ENCODE assay signal across 21 mouse cellular contexts in genomic region chr12:112814682-112815470, GRCm38 (mm10). TPM values are rescaled to one million over a fixed set of nuclear protein-coding genes. Genes with fewer than 3 reads are reported as not detected.
DNase-seq lines count a peak whose midpoint lies in the region; ATAC-seq and TF ChIP-seq lines count a peak whose summit lies in the region.
"Had no signal": no experiment of that assay in that cellular context is flagged by ENCODE, and none has a peak within 500 bp of the region (broad histone marks: within the 10 kb centered on the region; RNA-seq: fewer than 3 reads in every experiment).

No protein-coding gene starts in this region.

- H3K9me3 ChIP-seq in embryonic facial prominence, embryonic 12.5 days: no peaks in the 10 kb centered on the region
- no peaks in the 10 kb centered on the region for H3K9me3 ChIP-seq in embryonic facial prominence, embryonic 10.5 days
- H3K9me3 ChIP-seq in embryonic facial prominence, embryonic 15.5 days (replicated peaks): no peaks in the 10 kb centered on the region
- H3K9me3 ChIP-seq in stomach, embryonic 15.5 days: no peaks in the 10 kb centered on the region
- H3K9me3 ChIP-seq: forebrain, embryonic 12.5 days; hindbrain, embryonic 12.5 days; liver, embryonic 12.5 days had no signal

- 0 out of 2 replicates have a peak overlapping the region, but pooled peaks have one; percentile 6 for H3K27ac ChIP-seq in embryonic facial prominence, embryonic 12.5 days
- H3K27ac ChIP-seq in embryonic facial prominence, embryonic 10.5 days (replicated peaks): no peak overlapping the region; the same call in 1 of the 2 replicates
- H3K27ac ChIP-seq in kidney, adult 2 months (ENCODE audit: insufficient read depth, low read depth, low read length): peak overlapping the region; percentile 45; the same call in 1 of the 2 replicates
- peak overlapping the region; percentile 73 for H3K27ac ChIP-seq in embryonic facial prominence, embryonic 15.5 days (replicated peaks)
- peak overlapping the region; percentile 61 for H3K27ac ChIP-seq in stomach, embryonic 15.5 days
- H3K27ac ChIP-seq: hindbrain, embryonic 12.5 days; liver, embryonic 12.5 days had no signal

- DNase-seq in embryonic facial prominence, embryonic 10.5 days (ENCODE audit: low spot score): no peak
- DNase-seq in kidney, adult 2 months: peak; percentile 78
- DNase-seq in kidney, postnatal 10 days: no peak
- DNase-seq in lung, adult 2 months: no peak
- DNase-seq in lung, postnatal 25 days (ENCODE audit: low spot score): no peak
- DNase-seq: adrenal gland, postnatal 14 days; cerebellum, postnatal 14 days; gastrocnemius, postnatal 14 days; heart, postnatal 10 days; layer of hippocampus, postnatal 36 days; lung, embryonic 14.5 days; thymus, postnatal 25 days had no signal

- peaks cover 53% of the 10 kb centered on the region for H3K36me3 ChIP-seq in embryonic facial prominence, embryonic 12.5 days
- H3K36me3 ChIP-seq in embryonic facial prominence, embryonic 10.5 days (replicated peaks): peaks cover 89% of the 10 kb centered on the region
- no peaks in the 10 kb centered on the region for H3K36me3 ChIP-seq in kidney, adult 2 months (ENCODE audit: control insufficient read depth, insufficient read depth, low read length)
- peaks cover 31% of the 10 kb centered on the region for H3K36me3 ChIP-seq in embryonic facial prominence, embryonic 15.5 days
- H3K36me3 ChIP-seq in stomach, embryonic 15.5 days: peaks cover 25% of the 10 kb centered on the region

- no peak for TF ChIP-seq CTCF in kidney, adult 2 months (conservative IDR thresholded peaks at IDR 0.05; ENCODE audit: insufficient read depth, insufficient read length, low read depth, low read length)
- TF ChIP-seq CTCF in lung, adult 2 months (IDR thresholded peaks at IDR 0.05; ENCODE audit: insufficient read depth, low read length): no peak

- WGBS in embryonic facial prominence, embryonic 12.5 days: 74% methylated on average over 14 of the region's 14 CpGs
- 75% methylated on average over 14 of the region's 14 CpGs for WGBS in embryonic facial prominence, embryonic 10.5 days
- 46% methylated on average over 14 of the region's 14 CpGs for WGBS in kidney, adult 2 months
- WGBS in embryonic facial prominence, embryonic 15.5 days: 55% methylated on average over 14 of the region's 14 CpGs
- 69% methylated on average over 14 of the region's 14 CpGs for WGBS in stomach, embryonic 15.5 days
- WGBS in lung, adult 2 months: 88% methylated on average over 14 of the region's 14 CpGs

- no peaks in the 10 kb centered on the region for H3K27me3 ChIP-seq in embryonic facial prominence, embryonic 12.5 days
- peaks cover 13% of the 10 kb centered on the region for H3K27me3 ChIP-seq in embryonic facial prominence, embryonic 10.5 days (replicated peaks; ENCODE audit: low read depth, poor library complexity, severe bottlenecking)
- no peaks in the 10 kb centered on the region for H3K27me3 ChIP-seq in kidney, adult 2 months (replicated peaks; ENCODE audit: control insufficient read depth, insufficient read depth, low read length)
- H3K27me3 ChIP-seq in embryonic facial prominence, embryonic 15.5 days: no peaks in the 10 kb centered on the region
- H3K27me3 ChIP-seq in stomach, embryonic 15.5 days (replicated peaks): no peaks in the 10 kb centered on the region

- H3K4me3 ChIP-seq in embryonic facial prominence, embryonic 12.5 days: no peak overlapping the region
- no peak overlapping the region for H3K4me3 ChIP-seq in embryonic facial prominence, embryonic 10.5 days
- H3K4me3 ChIP-seq in kidney, adult 2 months (ENCODE audit: insufficient read depth, low read depth, low read length): no peak overlapping the region
- H3K4me3 ChIP-seq in embryonic facial prominence, embryonic 15.5 days (replicated peaks): no peak overlapping the region
- H3K4me3 ChIP-seq in stomach, embryonic 15.5 days (replicated peaks): no peak overlapping the region
- H3K4me3 ChIP-seq in lung, adult 2 months (replicated peaks; ENCODE audit: extremely low read depth, low read depth, low read length): no peak overlapping the region
- H3K4me3 ChIP-seq: forebrain, embryonic 12.5 days; hindbrain, embryonic 12.5 days; liver, embryonic 12.5 days had no signal

- ATAC-seq in embryonic facial prominence, embryonic 12.5 days (ENCODE audit: insufficient number of reproducible peaks, insufficient read depth, low FRiP score, low TSS enrichment): no peak
- ATAC-seq in embryonic facial prominence, embryonic 15.5 days (ENCODE audit: insufficient number of reproducible peaks, low FRiP score, low TSS enrichment, low read depth): 0 out of 2 replicates have a peak, but pooled peaks have one; percentile 43
- ATAC-seq in stomach, embryonic 15.5 days (ENCODE audit: insufficient read depth, low FRiP score, low read depth): no peak
- ATAC-seq: activated CD4-positive, CD25-positive, alpha-beta regulatory T cell, adult 4 months; CD4-positive, CD25-positive, alpha-beta regulatory T cell, adult 4 months; inflammation-experienced regulatory T-cells, adult 6 months; liver, embryonic 12.5 days had no signal

- H3K9ac ChIP-seq in embryonic facial prominence, embryonic 12.5 days: no peak overlapping the region
- no peak overlapping the region for H3K9ac ChIP-seq in embryonic facial prominence, embryonic 15.5 days
- no peak overlapping the region for H3K9ac ChIP-seq in stomach, embryonic 15.5 days
- H3K9ac ChIP-seq: forebrain, embryonic 12.5 days; hindbrain, embryonic 12.5 days; liver, embryonic 12.5 days; lung, embryonic 14.5 days had no signal

- H3K4me1 ChIP-seq in embryonic facial prominence, embryonic 12.5 days: peaks cover 2% of the 10 kb centered on the region; the same call in 1 of the 2 replicates
- H3K4me1 ChIP-seq in embryonic facial prominence, embryonic 10.5 days: peaks cover 17% of the 10 kb centered on the region
- H3K4me1 ChIP-seq in kidney, adult 2 months (ENCODE audit: control insufficient read depth, insufficient read depth, low read length): peaks cover 27% of the 10 kb centered on the region
- 0 out of 2 replicates have a peak, but pooled peaks cover under 1% of the 10 kb centered on the region for H3K4me1 ChIP-seq in embryonic facial prominence, embryonic 15.5 days
- no peaks in the 10 kb centered on the region; the same call in 1 of the 2 replicates for H3K4me1 ChIP-seq in stomach, embryonic 15.5 days
- H3K4me1 ChIP-seq in lung, adult 2 months (ENCODE audit: control insufficient read depth, insufficient read depth, low read length): peaks cover 3% of the 10 kb centered on the region

- H3K4me2 ChIP-seq in embryonic facial prominence, embryonic 12.5 days (replicated peaks): no peak overlapping the region
- no peak overlapping the region; the same call in 1 of the 2 replicates for H3K4me2 ChIP-seq in embryonic facial prominence, embryonic 15.5 days (replicated peaks)
- no peak overlapping the region for H3K4me2 ChIP-seq in stomach, embryonic 15.5 days
- H3K4me2 ChIP-seq: forebrain, embryonic 12.5 days; hindbrain, embryonic 12.5 days; liver, embryonic 12.5 days; lung, embryonic 14.5 days had no signal

- no peak for TF ChIP-seq POLR2A in kidney, adult 2 months (IDR thresholded peaks at IDR 0.05; ENCODE audit: low read depth, low read length)
- TF ChIP-seq POLR2A in lung, adult 2 months (IDR thresholded peaks at IDR 0.05; ENCODE audit: borderline replicate concordance, extremely low read depth, low read depth, low read length): no peak

RNA-seq across cellular contexts. Expression of gene Clba1, which starts 6.1 kb away (rescaled TPM):
- polyA plus RNA-seq in embryonic facial prominence, embryonic 12.5 days (2016; fragmentation: Nextera tagmentation; extraction: Ambion mirVana): 9.2 and 9.6 TPM in 2 replicates
- 9.3 and 10.1 TPM in 2 replicates for polyA plus RNA-seq in embryonic facial prominence, embryonic 10.5 days (2016; fragmentation: Nextera tagmentation; extraction: Ambion mirVana)
- 19.1 and 22.5 TPM in 2 replicates for polyA plus RNA-seq in kidney, adult 2 months (2012; rRNA removed)
- polyA plus RNA-seq in embryonic facial prominence, embryonic 15.5 days (2015; fragmentation: Nextera tagmentation; extraction: Ambion mirVana): 10.9 and 16.5 TPM in 2 replicates
- polyA plus RNA-seq in stomach, embryonic 15.5 days (2015; fragmentation: Nextera tagmentation; extraction: Ambion mirVana): 6.1 and 7.0 TPM in 2 replicates
- 9.4 and 10.0 TPM in 2 replicates for polyA plus RNA-seq in lung, adult 2 months (2012; rRNA removed)

RNA-seq across cellular contexts. Expression of gene Ahnak2, which starts 12.4 kb away (rescaled TPM):
- polyA plus RNA-seq in embryonic facial prominence, embryonic 12.5 days (2016; fragmentation: Nextera tagmentation; extraction: Ambion mirVana): 0.71 and 0.83 TPM in 2 replicates
- 0.04 and 0.20 TPM in 2 replicates for polyA plus RNA-seq in embryonic facial prominence, embryonic 10.5 days (2016; fragmentation: Nextera tagmentation; extraction: Ambion mirVana)
- polyA plus RNA-seq in kidney, adult 2 months (2012; rRNA removed): 0.70 and 0.99 TPM in 2 replicates
- 8.5 and 10.3 TPM in 2 replicates for polyA plus RNA-seq in embryonic facial prominence, embryonic 15.5 days (2015; fragmentation: Nextera tagmentation; extraction: Ambion mirVana)
- polyA plus RNA-seq in stomach, embryonic 15.5 days (2015; fragmentation: Nextera tagmentation; extraction: Ambion mirVana): 3.8 and 4.7 TPM in 2 replicates
- 9.3 and 13.3 TPM in 2 replicates for polyA plus RNA-seq in lung, adult 2 months (2012; rRNA removed)
- polyA plus RNA-seq: activated CD4-positive, CD25-positive, alpha-beta regulatory T cell, adult 4 months; CD4-positive, CD25-positive, alpha-beta regulatory T cell, adult 4 months; inflammation-experienced regulatory T-cells, adult 6 months had no signal

RNA-seq across cellular contexts. Expression of gene Cdca4, which starts 14.3 kb away (rescaled TPM):
- polyA plus RNA-seq in embryonic facial prominence, embryonic 12.5 days (2016; fragmentation: Nextera tagmentation; extraction: Ambion mirVana): 144 and 147 TPM in 2 replicates
- 180 and 183 TPM in 2 replicates for polyA plus RNA-seq in embryonic facial prominence, embryonic 10.5 days (2016; fragmentation: Nextera tagmentation; extraction: Ambion mirVana)
- polyA plus RNA-seq in kidney, adult 2 months (2012; rRNA removed): 10.3 and 10.6 TPM in 2 replicates
- polyA plus RNA-seq in embryonic facial prominence, embryonic 15.5 days (2015; fragmentation: Nextera tagmentation; extraction: Ambion mirVana): 99.7 and 110 TPM in 2 replicates
- 97.0 and 100 TPM in 2 replicates for polyA plus RNA-seq in stomach, embryonic 15.5 days (2015; fragmentation: Nextera tagmentation; extraction: Ambion mirVana)
- 17.0 and 21.4 TPM in 2 replicates for polyA plus RNA-seq in lung, adult 2 months (2012; rRNA removed)

RNA-seq across cellular contexts. Expression of gene Gpr132, which starts 53.2 kb away (rescaled TPM):
- 0.23 TPM in 1 of 2 replicates, not detected in the other for polyA plus RNA-seq in embryonic facial prominence, embryonic 12.5 days (2016; fragmentation: Nextera tagmentation; extraction: Ambion mirVana)
- 0.30 TPM in 1 of 2 replicates, not detected in the other for polyA plus RNA-seq in embryonic facial prominence, embryonic 10.5 days (2016; fragmentation: Nextera tagmentation; extraction: Ambion mirVana)
- polyA plus RNA-seq in kidney, adult 2 months (2012; rRNA removed): 1.7 and 4.6 TPM in 2 replicates
- polyA plus RNA-seq in embryonic facial prominence, embryonic 15.5 days (2015; fragmentation: Nextera tagmentation; extraction: Ambion mirVana): 0.35 and 0.41 TPM in 2 replicates
- polyA plus RNA-seq in stomach, embryonic 15.5 days (2015; fragmentation: Nextera tagmentation; extraction: Ambion mirVana): 0.33 and 0.41 TPM in 2 replicates
- 9.2 and 12.9 TPM in 2 replicates for polyA plus RNA-seq in lung, adult 2 months (2012; rRNA removed)
- polyA plus RNA-seq: forebrain, embryonic 12.5 days; hindbrain, embryonic 12.5 days had no signal

RNA-seq across cellular contexts. Expression of gene Pld4, which starts 54.4 kb away (rescaled TPM):
- 4.9 TPM in 2 replicates for polyA plus RNA-seq in embryonic facial prominence, embryonic 12.5 days (2016; fragmentation: Nextera tagmentation; extraction: Ambion mirVana)
- 3.9 and 4.6 TPM in 2 replicates for polyA plus RNA-seq in embryonic facial prominence, embryonic 10.5 days (2016; fragmentation: Nextera tagmentation; extraction: Ambion mirVana)
- polyA plus RNA-seq in kidney, adult 2 months (2012; rRNA removed): 19.6 and 23.7 TPM in 2 replicates
- polyA plus RNA-seq in embryonic facial prominence, embryonic 15.5 days (2015; fragmentation: Nextera tagmentation; extraction: Ambion mirVana): 13.4 and 15.3 TPM in 2 replicates
- 14.5 and 16.8 TPM in 2 replicates for polyA plus RNA-seq in stomach, embryonic 15.5 days (2015; fragmentation: Nextera tagmentation; extraction: Ambion mirVana)
- 78.2 and 90.1 TPM in 2 replicates for polyA plus RNA-seq in lung, adult 2 months (2012; rRNA removed)
